Mouse (Mus musculus) forebrain, embryonic 11.5 days (tissue): ENCODE data around the gene Jsrp1. TPM values are rescaled to one million over a fixed set of nuclear protein-coding genes. Genes with fewer than 3 reads are reported as not detected.

Experiments used
- ATAC-seq: fragments of 200-750 bp; cut with Nextera tagmentation; replicated peaks from 2 replicates; pipeline ENCODE4 v1.8.0; 2017; ENCODE audit warnings: moderate TSS enrichment; ENCODE audit not compliant: low FRiP score
- DNase-seq: peaks from one replicate; pipeline ENCODE4 v3.0.0-alpha.2; 2017; ENCODE audit warnings: low spot score
- H3K27ac ChIP-seq: fragments of 300-500 bp; sonication (generic); 2 replicates; pipeline ENCODE4 v1.5.1; 2014; ENCODE audit warnings: low read depth, low read length
- H3K27me3 ChIP-seq: fragments of 300-500 bp; sonication (generic); 2 replicates; pipeline ENCODE4 v1.6.1; 2014; ENCODE audit warnings: mild to moderate bottlenecking, low read length, mixed read lengths; ENCODE audit not compliant: control insufficient read depth, insufficient read depth
- H3K36me3 ChIP-seq: fragments of 300-500 bp; sonication (generic); 2 replicates; pipeline ENCODE4 v1.6.1; 2014; ENCODE audit warnings: mild to moderate bottlenecking, low read length, moderate library complexity, mixed read lengths; ENCODE audit not compliant: control insufficient read depth, insufficient read depth
- H3K4me1 ChIP-seq: fragments of 300-500 bp; sonication (generic); replicated peaks from 2 replicates; pipeline ENCODE4 v1.6.1; 2014; ENCODE audit warnings: low read length, mixed read lengths; ENCODE audit not compliant: control insufficient read depth, insufficient read depth
- H3K4me2 ChIP-seq: fragments of 300-500 bp; sonication (generic); 2 replicates; pipeline ENCODE4 v1.6.1; 2014; ENCODE audit warnings: low read depth, mild to moderate bottlenecking, low read length, moderate library complexity, mixed read lengths; ENCODE audit not compliant: severe bottlenecking
- H3K4me3 ChIP-seq: fragments of 300-500 bp; sonication (generic); 2 replicates; pipeline ENCODE4 v1.5.1; 2014; ENCODE audit warnings: low read depth, low read length
- H3K9ac ChIP-seq: fragments of 300-500 bp; sonication (generic); 2 replicates; pipeline ENCODE4 v1.6.1; 2014; ENCODE audit warnings: low read length
- H3K9me3 ChIP-seq: fragments of 300-500 bp; sonication (generic); 2 replicates; pipeline ENCODE4 v1.6.1; 2016; ENCODE audit warnings: low read length, mixed read lengths; ENCODE audit not compliant: control insufficient read depth
- WGBS: fragments of 180-500 bp; shearing (Covaris S2); extraction: QIAGEN DNeasy Blood & Tissue Kit; methylation state at CpG from one replicate; pipeline ENCODE4 v1.1.7; 2014; 5-methylcytosine and 5-hydroxymethylcytosine counted together
- polyA plus RNA-seq: library from polyadenylated mRNA; unstranded; fragments of >200 nt; fragmentation: Nextera tagmentation; extraction: Ambion mirVana; gene quantifications from 2 replicates; pipeline ENCODE4 v1.2.1, GENCODE M21; 2014

Gene Jsrp1
- polyA plus RNA-seq, 1 experiment from 2014 or later = 0.47 TPM

- DNase-seq = peak; percentile 98
- peak; percentile 86 for ATAC-seq
- Histone ChIP-seq H3K9me3 (no peaks in the 10 kb centered on the region), H3K4me1 (peaks cover 23% of the 10 kb centered on the region; the same call in 1 of the 2 replicates), H3K4me3 (peak within 1 kb of the TSS; percentile 91), H3K9ac (peak within 1 kb of the TSS; percentile 85), H3K36me3 (no peaks in the 10 kb centered on the region), H3K4me2 (peak within 1 kb of the TSS; percentile 99), H3K27me3 (no peaks in the 10 kb centered on the region), H3K27ac (no peak within 1 kb of the TSS)
- under 1% methylated on average over 81 of the region's 81 CpGs for WGBS
These were observed 41.8 kb upstream of the Jsrp1 start, which contains the start of the genes Lsm7 and Sppl2b for GRCm38 (mm10) chr10:80854913-80855748. Gene Lsm7, minus strand, starts transcription at chr10:80855209. Gene Sppl2b, plus strand, starts transcription at chr10:80855275.

GRCm38 (mm10) chr10:80848571-80848970 is 35.3 kb upstream of the Jsrp1 start:
- Histone ChIP-seq H3K9me3 (no peaks in the 10 kb centered on the region), H3K4me1 (peaks cover 9% of the 10 kb centered on the region), H3K27ac (no peak overlapping the region), H3K4me3 (no peak overlapping the region), H3K36me3 (no peaks in the 10 kb centered on the region), H3K27me3 (peaks cover 18% of the 10 kb centered on the region), H3K4me2 (no peak overlapping the region), H3K9ac (no peak overlapping the region)
- DNase-seq = no peak
- 0 out of 2 replicates have a peak, but pooled peaks have one; percentile 9 for ATAC-seq
- WGBS = 13% methylated on average over 10 of the region's 10 CpGs

- H3K36me3 ChIP-seq = no peaks in the 10 kb centered on the region
- H3K4me2 ChIP-seq = no peak overlapping the region
- H3K27me3 ChIP-seq = peaks cover 29% of the 10 kb centered on the region
- no peak overlapping the region for H3K9ac ChIP-seq
- H3K9me3 ChIP-seq = no peaks in the 10 kb centered on the region
- no peak for ATAC-seq
- WGBS = 85% methylated on average over 12 of the region's 12 CpGs
- H3K4me3 ChIP-seq = no peak overlapping the region
- H3K27ac ChIP-seq = no peak overlapping the region
- peaks cover 11% of the 10 kb centered on the region for H3K4me1 ChIP-seq
- DNase-seq = no peak
These were observed 32.4 kb upstream of the Jsrp1 start for GRCm38 (mm10) chr10:80845732-80846131.

- DNase-seq = no peak
- Histone ChIP-seq H3K27ac (no peak overlapping the region), H3K27me3 (peaks cover 29% of the 10 kb centered on the region), H3K4me2 (no peak overlapping the region), H3K4me3 (no peak overlapping the region), H3K4me1 (peaks cover 11% of the 10 kb centered on the region), H3K9me3 (no peaks in the 10 kb centered on the region), H3K9ac (no peak overlapping the region), H3K36me3 (no peaks in the 10 kb centered on the region)
- WGBS = 72% methylated on average over 8 of the region's 8 CpGs
- no peak for ATAC-seq
These were observed 31.9 kb upstream of the Jsrp1 start for GRCm38 (mm10) chr10:80845055-80845693.

- WGBS = 7% methylated on average over 43 of the region's 51 CpGs
- Histone ChIP-seq H3K36me3 (no peaks in the 10 kb centered on the region), H3K4me1 (peaks cover 11% of the 10 kb centered on the region), H3K9me3 (no peaks in the 10 kb centered on the region), H3K9ac (peak within 1 kb of the TSS; percentile 56), H3K4me2 (peak within 1 kb of the TSS; percentile 64), H3K27me3 (peaks cover 29% of the 10 kb centered on the region), H3K4me3 (peak within 1 kb of the TSS; percentile 39), H3K27ac (no peak within 1 kb of the TSS)
- DNase-seq (no peak), ATAC-seq (peak; percentile 40)
These were observed 30.7 kb upstream of the Jsrp1 start, which contains the start of gene Lingo3 for GRCm38 (mm10) chr10:80843931-80844547. Gene Lingo3, minus strand, starts transcription at chr10:80844039.

GRCm38 (mm10) chr10:80843087-80843930 is 30.0 kb upstream of the Jsrp1 start:
- Histone ChIP-seq H3K27me3 (peaks cover 29% of the 10 kb centered on the region), H3K9ac (peak overlapping the region; percentile 56), H3K4me1 (peaks cover 11% of the 10 kb centered on the region), H3K4me3 (peak overlapping the region; percentile 39), H3K4me2 (peak overlapping the region; percentile 64), H3K36me3 (no peaks in the 10 kb centered on the region), H3K27ac (no peak overlapping the region), H3K9me3 (no peaks in the 10 kb centered on the region)
- ATAC-seq = no peak; the same call in 1 of the 2 replicates
- DNase-seq = no peak
- 9% methylated on average over 32 of the region's 32 CpGs for WGBS

DNA sequence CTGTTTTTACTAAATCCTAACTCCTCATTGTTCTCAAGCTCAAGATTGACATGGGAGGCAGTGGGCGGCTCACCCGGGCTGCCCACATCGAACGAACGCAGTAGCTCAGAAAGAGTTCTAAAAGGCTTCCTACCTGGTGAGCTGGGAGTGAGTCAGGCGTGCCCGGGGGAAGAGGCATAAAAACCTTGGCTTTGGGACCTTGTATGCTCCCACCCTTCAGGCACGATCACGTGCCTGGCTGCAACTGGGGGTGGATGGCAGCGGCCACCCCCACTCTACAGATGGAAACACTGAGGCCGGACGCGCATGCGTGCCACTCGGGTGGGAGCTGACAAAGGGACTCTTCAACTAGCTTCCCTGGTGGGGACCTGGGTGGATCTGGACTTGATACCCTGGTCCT is 29.0 kb upstream of the Jsrp1 start:
- no peak for DNase-seq

DNA sequence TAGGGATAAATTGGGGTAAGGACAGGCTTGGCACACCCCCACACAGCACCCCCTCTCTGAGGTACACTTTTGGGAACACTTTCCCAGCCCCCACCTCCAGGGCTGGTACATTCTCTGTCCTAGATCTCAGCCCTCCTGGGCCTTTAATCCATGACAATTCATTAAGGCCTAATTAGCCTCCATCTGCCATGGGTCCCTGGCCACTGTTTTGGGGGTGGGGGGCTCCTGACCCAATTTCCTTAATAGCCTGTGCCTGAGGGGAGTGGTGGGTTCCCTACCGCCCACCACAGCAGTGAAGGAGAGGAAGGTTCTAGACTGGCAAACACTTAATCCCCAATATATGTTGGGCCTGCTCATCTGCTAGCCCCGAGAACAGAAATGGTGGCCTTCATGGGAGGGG is 28.4 kb upstream of the Jsrp1 start:
- Histone ChIP-seq H3K4me3 (no peak overlapping the region), H3K27ac (no peak overlapping the region), H3K9ac (no peak overlapping the region), H3K36me3 (no peaks in the 10 kb centered on the region), H3K9me3 (no peaks in the 10 kb centered on the region), H3K4me2 (no peak overlapping the region), H3K27me3 (peaks cover 31% of the 10 kb centered on the region), H3K4me1 (peaks cover 14% of the 10 kb centered on the region)
- no peak for DNase-seq
- 66% methylated on average over 2 of the region's 2 CpGs for WGBS
- no peak for ATAC-seq

More for the DNA sequence above, 29.0 kb upstream of the Jsrp1 start:
- Histone ChIP-seq H3K4me1 (peaks cover 14% of the 10 kb centered on the region), H3K9ac (no peak overlapping the region), H3K27me3 (peaks cover 29% of the 10 kb centered on the region), H3K4me2 (no peak overlapping the region), H3K9me3 (no peaks in the 10 kb centered on the region), H3K4me3 (no peak overlapping the region), H3K27ac (no peak overlapping the region), H3K36me3 (no peaks in the 10 kb centered on the region)
- ATAC-seq = no peak
- 82% methylated on average over 15 of the region's 15 CpGs for WGBS
